Mouse (Mus musculus) layer of hippocampus, adult 2 months (tissue): ENCODE results near the gene Ect2. TPM values are rescaled to one million over a fixed set of nuclear protein-coding genes. Genes with fewer than 3 reads are reported as not detected.

Experiments used
- DNase-seq, 2 experiments: peaks; one replicate each; pipeline ENCODE4 v3.0.0; 2022; ENCODE audit warnings: low spot score in 2 of 2
- H3K27ac ChIP-seq: fragments of 200-600 bp; 2 replicates; pipeline ENCODE4 v1.8.1; 2022
- H3K4me3 ChIP-seq: fragments of 200-600 bp; 2 replicates; pipeline ENCODE4 v1.8.1; 2022; ENCODE audit warnings: mild to moderate bottlenecking
- CTCF ChIP-seq: fragments of 200-600 bp; conservative IDR thresholded peaks from 2 replicates; pipeline ENCODE4 v1.8.1; 2022; ENCODE audit warnings: antibody characterized with exemption, mild to moderate bottlenecking, moderate library complexity
- total RNA-seq, 2 experiments: library from RNA; stranded (reverse); gene quantifications; 2 replicates each; pipeline ENCODE4 v1.2.3; 2021

Gene Ect2
- total RNA-seq, 2 experiments from 2014 or later: 1.7 to 1.9 TPM

- peak; percentile 26 to 40 for DNase-seq
- Histone ChIP-seq H3K4me3 (peak overlapping the region; percentile 82), H3K27ac (peak overlapping the region; percentile 91)
- TF ChIP-seq CTCF: peak; percentile 33
Measured at GRCm38 (mm10) chr3:27183601-27184175, 30.0 kb upstream of the Ect2 start.

- H3K27ac ChIP-seq: peak within 1 kb of the TSS; percentile 91
- peak; percentile 95 to 96 for DNase-seq
- peak; percentile 100 for TF ChIP-seq CTCF
- peak within 1 kb of the TSS; percentile 82 for H3K4me3 ChIP-seq
Measured at GRCm38 (mm10) chr3:27182733-27183600, 29.3 kb upstream of the Ect2 start, which contains the start of gene Nceh1. Nceh1 (plus strand) TSS chr3:27182965.

GRCm38 (mm10) chr3:27179711-27180110 is 26.0 kb upstream of the Ect2 start:
- no peak for DNase-seq
- no peak for TF ChIP-seq CTCF
- no peak overlapping the region for H3K27ac ChIP-seq
- no peak overlapping the region for H3K4me3 ChIP-seq

DNA sequence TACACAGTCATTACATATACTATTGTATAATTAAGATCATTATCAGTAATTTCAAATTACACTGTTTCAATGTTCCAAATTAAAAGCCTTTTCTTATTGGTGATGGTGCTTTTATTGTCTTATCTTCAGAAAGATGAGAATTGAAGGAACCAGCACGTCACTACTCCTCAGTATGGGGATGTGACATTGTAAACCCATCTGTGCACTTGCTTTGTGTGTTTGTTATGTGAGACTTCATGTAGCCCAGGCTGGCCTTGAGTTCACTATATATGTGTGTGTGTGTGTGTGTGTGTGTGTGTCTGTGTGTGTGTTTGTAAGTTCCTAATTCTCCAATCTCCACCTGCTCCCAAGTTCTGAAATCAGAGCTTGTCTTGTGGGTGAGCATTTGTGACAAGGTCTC is 16.6 kb upstream of the Ect2 start:
- DNase-seq: no peak
- Histone ChIP-seq H3K4me3 (no peak overlapping the region), H3K27ac (no peak overlapping the region)
- TF ChIP-seq CTCF: no peak

DNA sequence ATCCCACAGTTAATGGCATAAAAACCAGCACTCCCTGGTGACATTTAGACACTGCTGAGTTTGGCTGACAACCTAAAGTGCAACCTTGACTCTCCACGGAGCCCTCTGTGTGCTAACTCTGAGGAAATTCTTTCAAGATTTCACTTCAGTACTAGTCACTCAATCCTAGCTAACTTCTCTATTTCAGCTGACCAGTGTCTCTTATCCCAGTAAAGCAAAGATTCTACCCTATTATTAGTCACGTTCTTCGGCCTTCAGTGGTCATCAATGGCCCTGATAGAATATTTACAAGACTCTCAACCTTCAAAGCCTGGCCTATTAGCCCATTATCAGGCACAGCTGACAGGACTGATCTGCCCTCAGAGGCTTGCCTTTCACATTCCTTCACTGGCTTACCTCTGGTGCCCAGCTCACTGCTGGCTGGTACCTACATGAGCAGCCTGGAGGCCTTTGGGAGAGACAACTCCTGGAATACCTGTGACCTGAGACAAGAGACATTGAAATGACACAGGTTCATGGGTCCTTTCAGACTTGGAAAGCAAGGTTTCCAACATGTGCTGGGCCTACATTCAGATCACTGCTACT is 11.9 kb upstream of the Ect2 start:
- no peak for DNase-seq
- Histone ChIP-seq H3K27ac (no peak overlapping the region), H3K4me3 (no peak overlapping the region)
- TF ChIP-seq CTCF: no peak

DNA sequence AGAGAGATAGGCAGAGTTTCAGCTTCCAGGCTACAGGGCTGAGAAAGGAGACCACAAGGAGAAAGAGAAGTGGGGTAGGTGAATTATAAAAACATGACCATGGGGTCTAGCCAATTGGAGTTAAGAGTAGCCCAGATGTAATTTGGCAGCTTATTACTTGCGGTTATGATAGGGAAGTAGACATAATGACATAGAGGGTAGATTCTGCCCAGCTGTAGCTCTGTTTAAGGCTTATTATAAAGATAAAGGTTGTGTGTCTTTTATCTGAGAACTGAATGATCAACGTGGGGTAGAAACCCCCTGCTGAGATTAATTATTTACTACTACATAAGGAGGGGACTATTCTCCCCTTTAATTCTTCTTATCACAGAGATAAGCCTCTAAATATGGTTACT is 8.7 kb upstream of the Ect2 start:
- no peak for TF ChIP-seq CTCF
- H3K27ac ChIP-seq: no peak overlapping the region
- H3K4me3 ChIP-seq: no peak overlapping the region
- no peak for DNase-seq

- DNase-seq: no peak
- TF ChIP-seq CTCF: no peak
- H3K27ac ChIP-seq: no peak overlapping the region
- H3K4me3 ChIP-seq: no peak overlapping the region
Measured at GRCm38 (mm10) chr3:27161645-27162409, 8.1 kb upstream of the Ect2 start.

- no peak overlapping the region for H3K27ac ChIP-seq
- DNase-seq: no peak
- no peak for TF ChIP-seq CTCF
- no peak overlapping the region for H3K4me3 ChIP-seq
Measured at GRCm38 (mm10) chr3:27158910-27159309, 5.2 kb upstream of the Ect2 start.

GRCm38 (mm10) chr3:27156594-27156949 is 2.9 kb upstream of the Ect2 start:
- no peak overlapping the region for H3K4me3 ChIP-seq
- no peak for DNase-seq
- TF ChIP-seq CTCF: no peak
- H3K27ac ChIP-seq: no peak overlapping the region

DNA sequence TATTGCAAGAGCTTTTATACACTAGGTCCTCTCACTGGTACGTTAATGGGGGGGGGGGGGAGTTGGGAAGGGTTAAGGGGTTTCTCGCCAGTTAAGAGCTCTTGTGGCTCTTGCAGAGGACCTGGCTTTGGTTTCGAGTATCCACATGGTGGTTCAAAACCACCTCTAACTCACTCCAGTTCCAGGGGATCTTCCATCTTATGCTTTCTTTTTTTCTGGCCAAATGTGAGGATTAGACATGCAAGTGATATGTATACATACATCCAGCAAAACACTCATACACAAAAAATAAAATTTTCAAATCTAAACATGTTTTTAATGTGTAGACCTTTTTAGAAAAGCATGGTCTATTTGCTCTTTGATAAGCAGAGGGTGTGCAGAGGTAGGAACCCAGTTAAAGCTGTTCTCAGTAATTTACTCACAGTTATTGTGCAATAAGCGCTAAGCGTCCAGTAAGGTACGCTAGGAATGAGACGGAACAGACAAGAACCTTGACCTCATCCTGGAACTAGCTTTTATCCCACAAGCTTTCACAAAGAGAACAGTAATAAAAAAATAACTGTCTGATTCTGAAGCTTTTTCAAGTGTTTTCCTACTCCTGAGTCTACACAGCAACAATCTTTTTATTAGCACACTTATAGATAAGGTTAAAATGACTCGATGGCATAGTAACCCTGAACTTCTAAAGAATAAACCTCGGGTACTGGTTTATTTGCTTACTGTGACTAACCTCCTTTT is 2.3 kb upstream of the Ect2 start:
- H3K27ac ChIP-seq: no peak overlapping the region
- no peak for TF ChIP-seq CTCF
- no peak for DNase-seq
- H3K4me3 ChIP-seq: no peak overlapping the region

DNA sequence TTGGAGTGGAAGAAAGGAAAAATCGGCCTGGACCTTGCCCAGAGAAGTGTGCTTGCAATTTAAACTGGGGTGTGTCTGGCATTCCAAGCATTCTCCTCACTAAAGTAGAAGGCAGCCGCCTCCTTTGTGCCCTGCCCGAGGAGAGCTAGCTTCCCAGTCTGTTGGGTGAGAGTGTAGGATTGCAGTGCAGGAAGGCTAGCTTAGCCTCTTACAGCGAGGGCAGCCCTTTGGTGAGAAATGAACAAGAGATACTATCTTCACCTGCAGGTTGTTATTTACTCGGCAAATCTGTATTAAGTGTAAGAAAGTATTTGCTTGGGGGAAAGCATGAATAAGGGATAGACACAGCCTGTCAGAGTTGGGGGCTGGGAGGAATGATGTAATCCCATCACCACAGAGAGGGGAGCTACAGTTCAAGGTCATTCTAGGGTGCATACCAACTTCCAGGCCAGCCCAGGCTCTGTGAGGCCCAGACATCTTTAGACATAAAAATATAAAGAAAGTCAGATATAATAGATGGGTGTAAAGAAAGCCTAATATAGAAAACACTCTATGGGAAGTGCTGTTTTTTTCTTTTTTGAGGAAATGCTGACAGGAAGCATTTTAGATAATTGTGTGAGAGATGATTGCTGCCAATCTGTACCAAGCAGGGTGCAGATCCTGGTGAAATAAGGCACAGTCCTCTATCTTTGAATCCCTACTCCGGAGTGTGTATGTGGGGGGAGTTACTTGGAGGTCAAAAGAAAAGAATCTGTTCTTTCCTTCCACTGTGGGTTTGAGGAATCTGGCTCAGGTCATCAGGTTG is 1.6 kb upstream of the Ect2 start:
- TF ChIP-seq CTCF: no peak
- H3K4me3 ChIP-seq: no peak overlapping the region
- H3K27ac ChIP-seq: no peak overlapping the region
- DNase-seq: no peak
